Mouse (Mus musculus) testis, adult 2 months (tissue): ENCODE results near the gene Tsen54. TPM values are rescaled to one million over a fixed set of nuclear protein-coding genes. Genes with fewer than 3 reads are reported as not detected.

Experiments
- H3K27ac ChIP-seq: fragments of 200-500 bp; 2 replicates; pipeline ENCODE4 v1.5.1; 2012; ENCODE audit warnings: low read depth, low read length; ENCODE audit not compliant: control insufficient read depth, insufficient read depth
- H3K27me3 ChIP-seq: fragments of 200-500 bp; 2 replicates; pipeline ENCODE4 v1.6.1; 2012; ENCODE audit warnings: mild to moderate bottlenecking, low read length, moderate library complexity; ENCODE audit not compliant: control insufficient read depth, insufficient read depth
- H3K36me3 ChIP-seq: fragments of 200-500 bp; 2 replicates; pipeline ENCODE4 v1.6.1; 2012; ENCODE audit warnings: mild to moderate bottlenecking, low read length; ENCODE audit not compliant: control insufficient read depth, insufficient read depth
- H3K4me1 ChIP-seq: fragments of 200-500 bp; 2 replicates; pipeline ENCODE4 v1.6.1; 2012; ENCODE audit warnings: low read length; ENCODE audit not compliant: control insufficient read depth, insufficient read depth
- H3K4me3 ChIP-seq: fragments of 200-500 bp; 2 replicates; pipeline ENCODE4 v1.5.1; 2012; ENCODE audit warnings: low read depth, mild to moderate bottlenecking, low read length, moderate library complexity, mixed read lengths; ENCODE audit not compliant: control insufficient read depth
- CTCF ChIP-seq: fragments of 200-500 bp; IDR thresholded peaks from 2 replicates; pipeline ENCODE4 v1.5.1; 2012; ENCODE audit warnings: low read depth, mild to moderate bottlenecking, inconsistent platforms, low read length, moderate library complexity; ENCODE audit not compliant: control insufficient read depth, insufficient read depth, insufficient replicate concordance
- POLR2A ChIP-seq: fragments of 200-500 bp; IDR thresholded peaks from 2 replicates; pipeline ENCODE4 v1.6.1; 2012; ENCODE audit warnings: low read depth, mild to moderate bottlenecking, inconsistent platforms, low read length, moderate library complexity; ENCODE audit not compliant: control insufficient read depth
- polyA plus RNA-seq: library from polyadenylated mRNA; depleted of rRNA; stranded (reverse); fragments of >200 nt; gene quantifications from 2 replicates; pipeline ENCODE4 v1.2.3, GENCODE M21; 2012

Gene Tsen54
- polyA plus RNA-seq, 1 experiment = 12.9 TPM

DNA sequence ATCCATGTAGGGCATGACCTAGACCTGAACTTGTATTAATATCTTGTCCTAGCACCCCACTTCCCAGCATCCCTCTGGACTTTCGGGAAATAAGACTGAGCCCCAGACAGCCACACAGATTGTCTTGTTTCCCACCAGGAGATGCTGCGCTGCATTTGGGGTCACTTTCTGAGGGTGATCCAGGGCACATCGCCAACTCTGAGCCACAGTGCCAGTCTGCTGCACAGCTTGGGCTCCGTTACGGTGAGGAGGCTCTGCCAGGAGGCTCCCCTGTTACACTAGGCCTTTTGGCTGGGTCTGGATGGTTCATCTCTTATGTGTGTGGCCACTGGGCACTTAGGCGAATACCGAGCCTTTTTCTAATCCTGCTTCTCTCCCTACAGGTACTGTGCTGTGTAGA lies 24.7 kb upstream of the Tsen54 start:
- Histone ChIP-seq H3K27me3 (no peaks in the 10 kb centered on the region), H3K4me1 (no peaks in the 10 kb centered on the region; the same call in 1 of the 2 replicates), H3K27ac (no peak overlapping the region), H3K36me3 (no peaks in the 10 kb centered on the region; the same call in 1 of the 2 replicates), H3K4me3 (no peak overlapping the region)
- TF ChIP-seq CTCF = no peak
- no peak for TF ChIP-seq POLR2A

DNA sequence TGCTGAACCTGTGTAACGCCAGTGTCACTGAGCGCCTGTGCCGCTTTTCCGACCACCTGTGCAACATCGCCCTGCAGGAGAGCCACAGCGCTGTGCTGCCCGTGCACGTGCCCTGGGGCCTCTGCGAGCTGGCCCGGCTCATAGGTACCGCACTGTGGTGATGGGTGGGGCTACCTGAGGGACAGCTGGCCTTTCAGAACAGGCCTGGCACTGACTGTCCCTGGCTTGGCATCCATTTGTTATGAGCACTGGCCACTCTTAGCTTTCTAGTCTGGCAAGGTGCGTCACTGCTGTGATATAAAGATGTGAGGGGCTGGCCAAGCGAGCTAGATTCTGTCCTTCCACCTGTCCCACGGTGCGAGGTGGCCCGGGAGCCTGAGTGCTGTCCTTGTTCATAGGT lies 22.6 kb upstream of the Tsen54 start:
- H3K4me1 ChIP-seq = no peaks in the 10 kb centered on the region
- TF ChIP-seq POLR2A (no peak), CTCF (no peak)
- H3K4me3 ChIP-seq = no peak overlapping the region
- H3K27me3 ChIP-seq = no peaks in the 10 kb centered on the region
- no peaks in the 10 kb centered on the region; the same call in 1 of the 2 replicates for H3K36me3 ChIP-seq
- H3K27ac ChIP-seq = no peak overlapping the region

DNA sequence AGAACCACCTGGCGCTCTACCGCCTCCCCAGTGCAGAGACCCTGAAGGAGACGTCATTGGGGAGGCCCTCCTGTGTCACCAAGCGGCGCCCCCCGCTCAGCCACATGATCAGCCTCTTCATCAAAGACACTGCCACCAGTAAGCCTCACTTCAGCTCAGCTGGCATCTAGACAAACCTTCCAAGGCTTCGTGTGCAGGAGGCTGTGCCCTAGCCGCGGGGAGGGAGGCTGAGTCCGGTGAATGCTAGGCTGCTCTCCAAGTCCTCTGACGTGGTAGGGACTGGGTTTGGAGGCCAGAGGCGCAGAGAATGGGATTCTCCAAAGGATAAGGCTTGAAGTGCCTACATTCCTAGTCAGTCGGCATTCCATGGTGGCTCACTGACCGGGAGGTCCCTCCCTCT lies 22.2 kb upstream of the Tsen54 start:
- no peaks in the 10 kb centered on the region for H3K27me3 ChIP-seq
- no peak for TF ChIP-seq CTCF
- no peak for TF ChIP-seq POLR2A
- H3K27ac ChIP-seq = no peak overlapping the region
- H3K4me3 ChIP-seq = no peak overlapping the region
- H3K36me3 ChIP-seq = no peaks in the 10 kb centered on the region; the same call in 1 of the 2 replicates
- H3K4me1 ChIP-seq = no peaks in the 10 kb centered on the region

DNA sequence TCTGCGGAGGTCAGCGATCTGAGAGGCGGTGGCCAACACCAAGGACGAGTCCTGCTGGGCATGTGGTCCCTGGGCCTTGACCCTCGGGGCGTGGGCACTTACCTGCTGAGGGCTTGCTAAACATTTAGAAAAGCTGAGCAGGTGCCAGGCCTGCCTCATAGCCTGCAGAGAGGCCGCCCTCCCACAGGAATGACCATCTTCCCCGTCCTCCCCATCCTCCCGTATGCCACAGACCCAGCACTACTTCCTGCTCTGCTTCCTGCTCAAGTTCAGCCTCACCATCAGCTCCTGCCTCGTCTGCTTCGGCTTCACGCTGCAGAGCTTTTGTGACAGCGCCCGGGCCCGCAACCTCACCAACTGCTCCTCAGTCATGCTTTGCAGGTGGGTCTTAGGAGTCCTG lies 17.6 kb upstream of the Tsen54 start:
- H3K27ac ChIP-seq = no peak overlapping the region
- H3K36me3 ChIP-seq = no peaks in the 10 kb centered on the region; the same call in none of the 2 replicates

DNA sequence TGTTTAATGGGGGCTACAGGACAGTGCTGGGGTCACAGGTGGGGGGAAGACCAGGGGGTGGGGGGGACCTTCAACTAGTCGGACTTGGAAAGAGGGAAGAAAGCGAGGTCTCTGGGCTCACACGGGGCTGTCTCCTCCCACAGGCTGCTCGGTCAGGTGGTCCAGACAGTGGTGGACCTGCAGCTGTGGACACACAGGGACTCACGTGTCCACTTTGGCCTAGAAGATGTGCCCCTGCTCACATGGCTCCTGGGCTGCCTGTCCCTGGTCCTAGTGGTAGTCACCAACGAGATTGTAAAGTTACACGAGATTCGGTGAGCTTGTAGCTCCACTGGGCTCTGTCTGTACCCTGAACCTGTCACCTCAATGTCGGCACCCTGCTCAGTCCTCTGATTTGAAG lies 16.9 kb upstream of the Tsen54 start:
- Histone ChIP-seq H3K27me3 (no peaks in the 10 kb centered on the region), H3K4me1 (no peaks in the 10 kb centered on the region), H3K27ac (no peak overlapping the region), H3K36me3 (no peaks in the 10 kb centered on the region; the same call in none of the 2 replicates), H3K4me3 (no peak overlapping the region)
- no peak for TF ChIP-seq CTCF
- no peak for TF ChIP-seq POLR2A

More for the DNA sequence above, 17.6 kb upstream of the Tsen54 start:
- no peak for TF ChIP-seq POLR2A
- Histone ChIP-seq H3K4me1 (no peaks in the 10 kb centered on the region), H3K27me3 (no peaks in the 10 kb centered on the region), H3K4me3 (no peak overlapping the region)

DNA sequence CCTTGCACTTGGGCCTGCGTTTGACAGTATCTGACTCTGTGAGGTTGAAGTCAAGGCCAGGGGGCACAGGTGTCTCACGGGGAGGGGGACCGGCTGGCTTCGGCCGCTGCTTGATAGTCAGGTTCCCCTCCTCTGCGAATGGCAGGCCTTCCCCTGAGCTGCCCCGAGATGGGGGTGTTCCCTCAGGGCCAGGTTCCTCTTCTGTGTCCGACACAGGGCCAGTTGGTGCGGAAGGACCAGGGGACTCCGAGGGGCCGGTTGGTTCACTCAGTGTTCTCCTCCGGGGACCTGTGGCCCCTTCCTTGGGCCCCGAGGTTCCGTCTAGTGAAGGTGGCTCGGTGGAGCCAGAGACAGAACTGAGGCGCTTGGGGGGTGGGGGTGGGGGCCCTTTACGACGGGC lies 13.5 kb upstream of the Tsen54 start:
- Histone ChIP-seq H3K27me3 (no peaks in the 10 kb centered on the region), H3K36me3 (no peaks in the 10 kb centered on the region; the same call in 1 of the 2 replicates), H3K27ac (no peak overlapping the region), H3K4me1 (no peaks in the 10 kb centered on the region), H3K4me3 (no peak overlapping the region)
- TF ChIP-seq POLR2A = no peak
- TF ChIP-seq CTCF = no peak

DNA sequence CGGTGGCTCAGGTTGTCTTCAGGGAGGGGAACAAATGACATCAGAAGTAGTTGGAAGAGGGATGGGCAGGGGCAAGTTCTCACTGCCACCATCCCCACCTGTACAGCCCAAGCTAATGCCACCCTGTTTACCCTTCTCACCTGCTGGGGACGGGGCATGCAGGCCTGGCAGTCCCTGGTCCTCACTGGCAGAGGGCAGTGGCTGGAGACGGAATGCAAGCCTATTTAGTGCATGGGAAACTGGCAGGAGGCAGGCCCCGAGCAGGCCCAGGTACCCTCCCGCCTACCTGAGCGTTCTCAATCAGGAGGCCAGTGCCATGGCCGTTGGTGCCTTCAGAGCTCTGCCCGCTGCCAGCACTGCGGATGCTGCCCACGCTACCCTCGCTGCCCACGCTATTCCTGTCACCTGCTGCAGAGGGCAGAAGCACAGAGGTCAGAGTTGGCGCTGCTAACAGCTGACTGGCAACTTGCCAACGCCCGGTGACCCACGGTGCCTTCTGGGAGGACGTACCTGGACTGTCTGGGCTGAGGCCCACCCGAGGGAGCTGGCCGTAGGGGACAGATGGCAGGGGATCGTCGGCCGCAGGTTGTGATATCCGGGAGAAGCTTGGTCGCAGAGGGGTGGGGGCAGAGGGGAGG lies 11.3 kb upstream of the Tsen54 start:
- H3K4me1 ChIP-seq = no peaks in the 10 kb centered on the region
- H3K27me3 ChIP-seq = no peaks in the 10 kb centered on the region
- TF ChIP-seq CTCF (no peak), POLR2A (no peak)
- H3K4me3 ChIP-seq = no peak overlapping the region
- no peak overlapping the region for H3K27ac ChIP-seq
- H3K36me3 ChIP-seq = no peaks in the 10 kb centered on the region; the same call in 1 of the 2 replicates
